Mouse (Mus musculus): ENCODE data around the gene Erich6.

Gene Erich6

DNA sequence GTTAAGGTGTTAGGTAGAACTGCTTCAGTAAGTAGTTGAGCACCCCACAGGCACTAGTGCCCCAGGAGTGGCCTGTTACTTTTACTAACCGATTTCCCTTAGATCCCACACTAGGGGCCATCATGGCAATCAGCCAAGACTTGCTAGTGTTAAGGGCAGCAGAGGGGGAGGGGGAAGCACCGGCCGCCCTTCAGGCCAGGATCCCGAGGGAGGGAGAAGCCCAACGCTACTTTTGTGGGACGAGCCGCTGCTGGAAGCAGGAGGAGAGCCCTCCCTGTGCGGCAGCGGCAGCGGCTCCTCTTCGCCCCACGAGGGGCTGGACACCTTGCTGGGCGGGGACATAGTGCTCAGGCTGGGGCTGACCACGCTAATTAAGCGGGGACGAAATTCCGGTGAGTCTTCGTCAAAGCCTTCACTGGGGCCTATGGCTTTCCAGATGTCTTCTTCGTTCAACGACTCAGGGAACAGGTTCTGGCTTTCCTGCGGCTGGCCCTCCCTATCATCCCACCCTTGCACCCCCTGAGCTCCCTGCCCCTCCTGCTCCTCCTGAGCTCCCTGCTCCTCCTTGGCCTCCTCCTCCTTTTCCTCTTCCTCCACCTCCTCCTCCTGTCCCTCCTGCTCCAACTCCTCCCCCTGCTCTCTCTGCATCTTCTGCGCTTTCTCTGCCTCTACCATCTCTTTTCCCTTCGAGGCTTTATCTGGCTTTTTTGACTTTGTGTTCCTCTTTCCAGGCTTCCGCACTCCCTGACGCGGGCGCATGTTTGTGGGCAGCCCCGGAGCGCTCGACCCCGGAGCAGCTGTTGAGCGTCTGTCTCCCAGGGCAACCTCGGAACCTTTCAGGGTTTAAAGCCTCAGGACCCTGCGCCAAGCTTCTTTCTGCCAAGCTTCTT is at the start of gene Erich6:
Gene Erich6, minus strand, starts transcription at position 802 of the 890 bp plus-strand sequence.
- DNase-seq (ENCODE audit: low spot score in 2 of 2), result peak in 1 of 2 experiments; percentile 6

DNA sequence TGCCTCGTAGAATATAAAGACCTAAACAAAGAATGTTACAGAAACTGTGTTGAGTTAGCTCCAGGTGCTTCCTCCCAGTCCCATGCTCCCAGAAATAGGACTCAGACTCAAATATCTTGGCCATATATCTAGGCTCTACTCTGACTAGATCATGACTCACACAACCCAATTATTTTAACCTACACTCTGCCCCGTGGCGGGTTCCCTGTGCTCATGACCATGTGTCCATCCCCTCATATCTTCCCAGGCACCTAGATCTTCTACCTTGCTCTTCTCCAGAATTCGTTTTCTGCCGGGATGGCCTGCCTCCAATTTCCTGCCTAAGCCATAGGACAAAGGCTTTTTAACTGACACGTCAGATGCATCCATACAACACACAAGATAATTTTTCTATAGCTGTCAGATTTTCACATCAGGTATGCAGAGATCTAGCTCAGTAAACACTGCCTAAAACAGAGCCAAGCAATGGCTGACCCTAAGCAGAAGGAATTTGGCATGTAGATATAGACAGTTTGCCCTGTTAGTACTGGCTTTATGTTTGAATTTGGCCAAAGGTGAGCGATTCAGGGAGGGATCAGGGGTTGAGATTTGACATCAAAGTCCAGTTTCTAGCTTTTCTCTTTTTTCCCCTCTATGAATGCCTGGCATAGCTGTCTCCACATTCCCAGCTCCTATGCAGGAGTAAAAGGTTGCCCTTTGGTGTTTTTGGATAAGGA is 49.4 kb upstream of the Erich6 start:
- DNase-seq (ENCODE audit: low spot score in 2 of 2), result no peak

DNA sequence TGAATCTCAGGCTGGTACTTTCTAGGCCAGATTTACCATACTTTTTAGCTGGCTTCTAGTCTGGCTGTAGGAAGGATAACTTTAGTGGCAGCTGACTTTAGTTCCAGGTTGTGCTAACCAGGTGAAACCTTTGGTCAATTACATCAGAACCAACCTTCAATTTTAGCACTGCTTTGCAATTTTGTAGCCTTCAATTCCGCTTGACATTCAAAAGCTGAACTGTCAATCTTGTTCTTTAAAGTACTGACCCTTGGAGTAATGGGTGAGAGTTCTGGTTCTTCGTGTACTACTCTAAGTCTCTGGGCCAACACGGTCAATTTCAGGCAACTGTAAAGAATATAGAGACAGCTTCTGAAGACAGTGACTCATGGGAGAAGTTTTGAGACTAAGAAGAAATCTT is 48.4 kb upstream of the Erich6 start:
- no peak for DNase-seq (ENCODE audit: low spot score in 2 of 2)

DNA sequence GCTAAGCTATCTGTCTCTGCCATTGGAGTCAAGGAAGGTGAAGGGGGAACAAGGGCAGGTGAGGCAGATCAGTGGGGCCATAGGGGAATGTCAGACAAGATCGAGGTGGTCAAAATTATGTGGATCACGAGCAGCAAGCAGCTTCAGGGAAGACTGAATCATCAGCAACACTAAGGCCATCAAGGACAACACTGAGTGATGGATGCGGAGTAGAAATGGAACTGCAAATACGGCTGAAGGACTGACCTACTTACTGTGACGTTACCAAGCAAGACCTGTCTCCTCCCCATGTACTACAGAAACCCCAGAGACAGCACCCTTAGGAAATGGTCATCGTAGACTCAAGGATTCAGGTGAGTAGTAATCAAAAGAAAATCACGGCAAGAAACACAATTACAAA is 46.3 kb upstream of the Erich6 start:
- DNase-seq (ENCODE audit: low spot score in 2 of 2), result no peak

DNA sequence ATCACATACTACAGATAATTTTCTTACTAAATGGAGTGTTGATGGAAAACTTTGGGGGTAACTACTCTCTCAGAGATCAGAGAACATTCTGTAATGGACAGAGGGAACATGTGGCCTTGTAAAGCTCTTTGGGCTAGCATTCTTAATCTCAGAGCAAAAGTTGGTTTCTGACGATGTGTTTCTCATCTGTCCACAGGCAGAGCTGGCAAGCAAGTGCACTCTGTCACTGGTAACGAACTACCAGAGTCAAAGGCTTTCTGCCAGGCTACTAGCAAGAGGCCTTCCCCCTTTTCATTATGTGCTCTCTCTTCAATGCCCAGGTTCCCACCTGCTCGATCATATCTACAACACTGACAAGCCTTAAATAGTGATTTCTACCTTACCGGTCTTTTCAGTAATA is 45.3 kb upstream of the Erich6 start:
- DNase-seq (ENCODE audit: low spot score in 2 of 2), result no peak

DNA sequence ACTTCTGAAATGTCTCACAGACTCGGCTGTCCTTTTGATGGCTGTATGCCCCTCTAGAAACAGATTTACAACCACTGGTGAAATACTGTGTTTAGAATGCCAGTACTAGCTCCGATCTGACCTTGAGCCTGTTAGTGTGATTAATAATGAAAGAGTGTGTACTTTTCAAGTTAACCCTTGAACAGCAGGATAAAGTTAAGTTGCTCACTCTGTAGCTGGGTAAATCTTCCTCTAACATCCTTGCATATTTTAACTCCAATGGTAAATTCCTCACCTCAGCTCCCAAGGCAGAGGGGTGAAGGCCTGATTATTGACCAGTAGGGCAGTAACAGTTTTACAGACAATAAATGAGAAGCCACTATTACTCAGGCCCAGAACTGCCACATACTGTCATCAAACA is 44.8 kb upstream of the Erich6 start:
- no peak for DNase-seq (ENCODE audit: low spot score in 2 of 2)

DNA sequence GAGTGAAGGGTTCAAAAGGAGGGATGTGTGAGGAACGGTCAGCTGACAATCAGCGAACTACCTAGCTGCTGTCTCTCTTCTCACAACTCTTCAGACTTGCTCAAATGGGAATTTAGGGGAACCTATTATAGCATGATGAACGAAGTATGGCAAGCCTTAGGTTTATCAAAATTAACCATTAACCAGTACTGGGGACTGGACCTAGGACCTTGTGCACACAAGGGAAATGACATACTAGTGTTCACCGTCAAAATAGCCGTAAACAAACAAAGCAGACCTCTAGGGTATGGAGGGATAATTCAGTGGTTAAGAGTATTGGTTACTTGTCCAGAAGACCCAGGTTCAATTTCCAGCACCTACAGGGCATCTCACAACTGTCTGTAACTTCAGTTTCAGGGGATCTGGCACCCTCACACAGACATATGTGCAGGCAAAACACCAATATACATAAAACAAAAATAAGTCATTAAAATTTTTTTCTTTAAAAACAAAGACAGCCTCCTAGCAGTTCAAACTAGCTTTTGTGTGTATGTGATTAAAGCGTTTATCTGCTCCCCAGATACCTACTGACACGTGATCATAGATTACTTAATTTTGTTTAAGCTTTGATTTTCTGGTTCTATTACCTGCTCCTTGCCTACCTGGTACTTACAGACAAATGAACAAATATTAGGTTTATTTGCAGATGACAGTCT is 44.1 kb upstream of the Erich6 start:
- no peak for DNase-seq (ENCODE audit: low spot score in 2 of 2)

DNA sequence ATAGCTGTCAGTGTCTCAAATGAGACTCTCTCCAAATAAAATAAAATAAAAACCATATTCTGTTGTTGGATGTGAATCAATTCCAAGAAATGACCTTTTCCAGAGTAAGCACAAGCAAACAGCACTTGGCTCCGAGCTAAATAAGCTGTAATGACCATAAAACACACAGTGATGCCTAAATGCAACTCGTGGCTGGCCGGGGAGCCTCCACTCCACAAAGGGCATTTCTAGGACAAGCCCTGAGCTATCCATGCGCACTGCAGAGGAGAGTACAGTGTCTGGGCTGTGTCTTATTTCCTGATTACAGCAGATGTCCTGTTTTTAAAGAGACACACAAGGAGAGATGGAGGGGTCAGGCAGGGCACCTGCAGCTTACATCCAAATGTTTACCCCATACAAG is 43.0 kb upstream of the Erich6 start:
- no peak for DNase-seq (ENCODE audit: low spot score in 2 of 2)

DNA sequence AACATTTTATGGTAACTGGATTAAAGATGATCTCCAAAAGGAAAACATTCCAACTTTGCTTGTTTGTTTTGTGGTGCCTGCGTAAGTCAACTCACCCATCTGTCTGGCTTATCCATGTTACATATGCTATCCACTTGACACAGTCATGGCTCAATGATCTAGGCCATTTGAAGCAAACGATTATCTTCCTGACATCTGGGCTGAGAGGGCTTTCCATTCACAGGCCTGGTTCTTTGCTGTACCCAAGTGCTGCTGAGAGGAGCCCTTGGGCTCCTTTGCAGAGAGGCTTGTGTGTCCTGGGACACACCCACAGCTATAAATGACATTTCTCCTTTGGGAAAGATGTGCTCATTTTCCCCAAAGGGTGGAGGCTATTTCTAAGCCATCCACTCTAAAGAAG is 41.9 kb upstream of the Erich6 start:
- no peak for DNase-seq (ENCODE audit: low spot score in 2 of 2)

DNA sequence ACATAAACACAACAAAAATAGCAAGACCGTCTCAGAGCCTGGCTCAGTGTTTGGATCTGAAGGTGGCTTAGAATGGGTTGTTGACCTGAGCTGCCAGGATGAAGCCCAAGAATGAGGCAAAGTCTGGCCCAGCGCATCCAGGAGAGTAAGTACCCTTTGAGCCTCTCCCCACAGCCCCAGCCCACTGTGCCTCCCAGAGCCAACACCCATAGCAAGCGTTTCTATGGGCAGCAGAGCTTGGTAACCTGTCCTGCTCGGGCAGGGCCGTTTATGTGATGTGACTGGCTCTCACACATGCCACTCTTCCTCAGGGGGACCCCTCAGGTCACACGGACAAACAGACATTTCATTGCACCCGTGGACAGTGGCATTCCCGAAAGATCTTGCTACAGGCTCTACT is 41.4 kb upstream of the Erich6 start:
- no peak for DNase-seq (ENCODE audit: low spot score in 2 of 2)

DNA sequence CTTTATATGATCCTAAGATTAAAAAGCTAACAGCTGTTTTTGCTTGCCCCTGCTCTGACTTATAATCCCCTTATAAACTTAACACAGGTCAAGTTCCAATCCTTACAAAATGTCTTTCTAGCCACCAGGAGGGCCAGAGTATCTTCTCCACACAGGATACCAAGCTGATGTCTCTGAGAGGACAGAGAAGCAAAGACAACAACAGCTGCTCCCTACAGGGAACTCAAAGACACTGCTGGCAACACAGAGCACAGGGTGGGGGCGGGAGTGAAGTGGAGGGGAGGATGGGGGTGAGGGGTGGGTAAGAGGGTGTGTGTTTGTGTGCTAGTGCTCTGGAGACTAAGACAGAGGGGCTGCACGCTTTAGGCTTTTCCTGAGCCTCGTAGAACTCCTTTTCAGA is 40.6 kb upstream of the Erich6 start:
- no peak for DNase-seq (ENCODE audit: low spot score in 2 of 2)

DNA sequence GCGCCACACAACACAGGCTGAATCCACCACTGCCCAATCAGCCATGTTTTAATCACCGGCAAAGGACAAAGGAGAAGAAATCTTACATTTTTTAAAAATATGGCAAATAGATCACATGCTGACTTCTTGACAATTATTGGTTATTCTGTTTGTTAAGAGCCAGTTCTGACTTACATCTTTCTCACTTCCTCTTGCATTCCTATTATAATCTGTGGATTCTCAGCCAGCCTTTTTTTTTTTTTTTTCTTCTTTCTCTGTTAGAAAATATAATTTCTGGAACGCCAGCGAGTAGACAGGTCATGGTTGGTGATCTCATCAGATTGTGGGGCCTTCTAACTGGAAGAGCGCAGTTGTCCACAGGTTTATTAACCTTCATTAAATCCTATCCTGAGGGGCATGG is 36.3 kb upstream of the Erich6 start:
- DNase-seq (ENCODE audit: low spot score in 2 of 2), result no peak

DNA sequence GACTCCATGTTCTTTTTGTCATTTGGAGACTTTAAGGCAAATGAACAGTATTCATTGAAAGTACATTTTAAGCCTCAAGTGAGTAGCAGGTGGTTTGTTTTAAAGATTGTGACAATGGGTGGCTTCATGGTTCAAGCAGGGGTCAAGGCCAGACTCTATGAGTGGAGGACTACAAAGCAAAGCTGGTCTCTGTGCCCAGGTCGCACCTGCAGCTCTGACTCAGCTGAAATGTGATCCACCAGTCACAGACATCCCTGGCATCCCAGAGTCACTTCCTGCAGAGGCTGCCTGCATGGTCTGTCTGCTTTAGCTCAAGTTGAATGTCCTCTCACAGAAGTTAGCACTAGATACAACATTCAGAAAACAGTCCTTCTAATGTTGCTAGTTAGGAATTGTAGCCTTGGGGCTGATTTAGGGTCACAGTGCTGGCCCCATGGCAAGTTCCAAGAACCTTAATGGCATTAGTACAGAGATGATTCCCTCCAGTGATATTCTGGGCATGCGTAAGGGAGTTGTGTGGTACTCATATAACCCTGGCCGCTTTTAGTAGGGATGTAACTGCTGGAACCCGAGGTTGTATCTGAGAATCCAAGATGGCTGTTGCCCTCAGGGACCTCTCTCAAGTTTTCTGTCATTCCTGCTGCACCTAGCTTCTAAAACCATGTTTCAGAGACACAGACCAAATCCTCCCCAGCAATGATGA is 35.6 kb upstream of the Erich6 start:
- DNase-seq (ENCODE audit: low spot score in 2 of 2), result no peak

DNA sequence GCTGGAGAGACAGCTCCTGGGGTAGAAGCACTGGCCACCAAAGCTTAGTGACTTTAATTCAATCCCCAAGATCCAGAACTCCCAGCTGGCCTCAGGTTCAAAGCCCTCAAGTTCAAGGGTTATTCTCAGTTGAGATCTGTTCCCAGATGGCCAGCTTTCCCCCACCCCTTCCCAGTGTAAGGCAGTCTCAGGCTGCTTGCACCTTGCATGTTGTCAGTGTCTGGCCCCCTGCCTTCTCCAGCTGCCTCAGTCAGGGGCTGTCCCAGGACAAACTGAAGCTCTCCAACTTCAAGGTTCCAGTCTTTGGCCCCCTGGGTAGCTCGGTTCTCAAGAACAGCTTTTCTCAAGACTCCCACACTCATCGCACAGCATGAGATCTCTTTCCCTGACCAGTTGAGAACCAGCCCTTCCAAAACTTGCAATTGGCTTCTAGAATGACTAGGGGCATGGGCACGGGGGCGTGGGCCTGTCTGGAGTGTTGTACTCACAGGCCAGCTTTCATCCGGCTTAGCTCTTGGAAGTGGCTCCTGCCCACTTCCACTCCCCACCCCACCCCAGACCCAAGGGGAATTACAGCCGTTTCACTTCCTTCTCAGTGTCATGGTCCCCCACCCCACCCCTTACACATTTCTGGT is 34.7 kb upstream of the Erich6 start:
- no peak for DNase-seq (ENCODE audit: low spot score in 2 of 2)

DNA sequence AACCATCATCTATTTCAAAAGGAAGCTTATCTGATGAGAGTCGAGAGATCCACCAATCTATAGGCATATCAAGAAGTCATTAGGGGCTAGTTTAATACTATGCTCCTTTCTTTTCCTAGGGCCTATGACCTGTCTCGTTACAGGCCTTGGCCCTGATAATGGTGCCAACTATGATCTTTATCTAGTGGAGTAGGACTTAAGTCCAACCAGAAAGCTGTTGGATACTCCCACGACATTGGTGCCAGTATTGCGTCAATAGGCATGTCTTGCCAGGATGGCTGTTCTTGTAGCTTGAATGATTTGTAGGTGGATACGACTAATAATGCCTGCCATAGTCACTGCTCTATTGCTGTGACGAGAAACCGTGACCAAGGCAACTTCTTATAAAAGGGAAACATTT is 27.0 kb upstream of the Erich6 start:
- DNase-seq (ENCODE audit: low spot score in 2 of 2), result no peak

DNA sequence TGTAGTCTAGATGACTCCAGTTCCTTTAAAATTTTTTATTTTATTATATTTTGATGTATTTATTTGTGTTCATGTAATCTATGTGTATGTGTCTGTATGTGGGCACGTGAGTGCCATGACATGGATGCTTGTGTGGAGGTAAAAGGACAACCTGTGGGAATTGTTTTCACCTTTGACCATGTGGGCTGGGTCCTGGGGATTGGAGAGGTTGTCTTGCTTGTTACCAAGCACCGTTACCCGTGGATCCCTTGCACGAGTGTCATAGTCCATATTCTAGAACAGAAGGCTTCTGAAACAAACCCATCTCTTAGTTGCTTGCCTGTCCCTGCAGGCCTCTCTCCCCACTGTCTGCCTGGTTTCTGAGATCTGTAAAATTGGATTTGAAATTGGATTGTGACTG is 23.6 kb upstream of the Erich6 start:
- no peak for DNase-seq (ENCODE audit: low spot score in 2 of 2)

DNA sequence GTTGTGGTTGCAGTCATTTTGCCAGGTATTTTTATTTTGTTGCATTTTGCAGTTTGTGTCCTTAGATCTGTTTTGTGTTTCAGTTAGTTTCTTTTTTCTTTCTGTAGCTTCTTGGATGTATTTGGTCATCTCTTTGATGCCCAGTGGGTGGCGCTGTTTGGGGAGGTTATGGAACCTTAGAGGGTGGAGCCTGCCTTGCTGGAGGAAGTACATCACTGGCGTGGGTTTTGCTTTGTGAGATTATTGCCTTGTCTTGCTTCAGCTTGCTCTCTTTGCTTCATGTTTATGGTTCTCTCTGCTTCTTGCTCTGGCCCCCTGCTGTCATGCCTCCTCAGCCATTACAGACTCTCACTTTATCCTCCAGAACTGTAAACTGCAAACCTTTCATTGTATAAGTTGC is 20.3 kb upstream of the Erich6 start:
- no peak for DNase-seq (ENCODE audit: low spot score in 2 of 2)

DNA sequence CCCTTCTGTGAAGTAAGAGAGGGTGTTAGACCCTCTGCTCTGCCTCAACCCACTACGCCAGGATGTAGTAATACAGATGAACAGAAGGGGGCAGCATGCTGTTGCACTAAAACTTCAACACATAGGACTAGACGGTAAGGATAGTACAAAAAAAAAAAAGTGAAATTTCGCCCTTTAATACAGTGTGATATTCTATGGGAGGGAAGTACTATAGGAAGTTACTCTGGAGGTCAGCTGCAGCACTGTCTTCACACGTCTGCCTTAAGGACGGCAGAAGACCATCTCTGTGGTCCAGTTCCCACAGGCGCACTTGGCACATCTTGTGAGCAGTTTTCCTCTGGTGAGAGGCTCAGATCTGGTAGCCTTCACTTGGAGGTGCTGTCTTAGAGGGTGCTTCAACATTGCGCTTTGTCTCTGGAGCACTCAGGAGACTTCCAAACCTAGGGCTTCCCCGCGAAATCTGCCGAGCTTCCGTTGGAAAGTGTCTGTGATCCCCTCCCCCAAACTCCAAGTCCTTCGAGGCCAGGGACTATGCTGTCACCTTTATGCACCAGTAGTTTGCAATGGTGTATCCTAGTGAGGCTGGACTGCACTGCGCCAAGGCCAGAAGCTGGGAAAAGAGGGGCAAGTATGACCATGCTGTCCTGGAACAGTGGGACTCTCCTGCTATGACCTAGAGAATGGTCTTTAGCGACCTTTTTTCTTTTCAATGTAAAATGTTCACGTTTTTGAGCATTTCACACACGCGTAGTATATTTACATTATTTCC is 18.5 kb upstream of the Erich6 start:
- peak in 1 of 2 experiments; percentile 65 for DNase-seq (ENCODE audit: low spot score in 2 of 2)

DNA sequence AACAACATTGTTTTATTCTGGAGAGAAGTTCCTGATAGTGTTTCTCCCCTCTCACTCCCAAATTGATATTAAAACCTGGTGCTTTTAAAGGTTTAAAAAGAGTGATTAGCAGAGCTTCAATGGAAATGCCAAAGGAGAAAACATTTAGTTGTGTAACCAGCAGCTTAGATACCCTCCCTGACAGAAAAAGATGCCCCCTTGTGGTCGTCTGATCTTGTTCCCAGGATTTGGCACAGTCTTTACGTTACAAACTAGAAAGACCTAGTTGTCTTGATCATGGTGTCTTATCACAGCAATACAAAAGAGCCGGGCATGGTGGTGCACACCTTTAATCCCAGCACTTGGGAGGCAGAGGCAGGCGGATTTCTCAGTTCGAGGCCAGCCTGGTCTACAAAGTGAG is 16.9 kb upstream of the Erich6 start:
- DNase-seq (ENCODE audit: low spot score in 2 of 2), result no peak

DNA sequence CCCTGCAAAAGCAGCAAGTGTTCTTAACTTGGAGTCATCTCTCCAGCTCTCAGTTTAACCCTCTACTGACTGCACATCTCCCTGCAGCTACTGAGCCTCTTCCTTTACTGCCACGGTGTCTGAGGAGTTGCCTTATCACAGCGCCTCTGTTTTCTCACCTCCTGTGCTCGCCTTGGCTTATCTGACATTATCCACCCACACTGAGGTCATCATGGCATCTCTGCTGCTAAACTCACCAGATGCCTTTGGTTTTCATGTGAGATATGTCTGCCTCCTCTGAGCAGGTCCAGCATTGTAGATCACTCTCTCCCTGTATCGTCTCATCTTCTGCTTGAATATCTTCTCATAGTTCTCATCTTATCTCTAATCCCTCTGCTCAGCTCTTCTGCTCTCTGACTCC is 13.3 kb upstream of the Erich6 start:
- DNase-seq (ENCODE audit: low spot score in 2 of 2), result no peak

DNA sequence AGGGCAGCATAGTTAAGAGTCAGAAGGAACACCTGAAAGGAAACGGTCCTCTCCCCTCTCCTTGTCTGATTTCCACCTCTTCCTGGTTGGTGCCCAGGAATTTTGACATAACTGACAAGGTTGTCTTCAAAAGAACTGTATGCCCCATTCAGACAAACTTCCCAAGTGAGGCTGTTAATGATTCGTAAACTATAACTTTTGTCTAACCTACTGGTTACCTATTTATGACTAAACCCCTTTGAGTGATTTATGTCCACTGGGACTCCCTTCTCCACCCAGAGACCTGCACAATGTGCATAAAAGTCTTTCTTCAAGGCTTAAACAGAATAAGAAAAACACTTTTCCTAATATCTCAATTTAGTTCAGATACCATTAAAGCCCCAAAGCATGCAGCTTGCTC is 10.2 kb upstream of the Erich6 start:
- DNase-seq (ENCODE audit: low spot score in 2 of 2), result no peak

All from frontal cortex, postnatal 14 days (tissue).